Mouse (Mus musculus) embryonic facial prominence, embryonic 14.5 days (tissue): ENCODE data around the gene Sdk1. TPM values are rescaled to one million over a fixed set of nuclear protein-coding genes. Genes with fewer than 3 reads are reported as not detected.

ENCODE experiments used
- ATAC-seq: fragments of 200-750 bp; cut with Nextera tagmentation; 2 replicates; pipeline ENCODE4 v1.8.0; 2017; ENCODE audit warnings: low read depth, moderate number of reproducible peaks, moderate TSS enrichment
- DNase-seq: peaks from one replicate; pipeline ENCODE4 v3.0.0-alpha.2; 2015; ENCODE audit warnings: low spot score
- H3K27ac ChIP-seq: fragments of 300-500 bp; sonication (generic); replicated peaks from 2 replicates; pipeline ENCODE4 v1.5.1; 2014; ENCODE audit warnings: low read depth, mild to moderate bottlenecking, low read length, moderate library complexity
- H3K27me3 ChIP-seq: fragments of 300-500 bp; sonication (generic); replicated peaks from 2 replicates; pipeline ENCODE4 v1.6.1; 2014; ENCODE audit warnings: low read length; ENCODE audit not compliant: control insufficient read depth, insufficient read depth
- H3K36me3 ChIP-seq: fragments of 300-500 bp; sonication (generic); 2 replicates; pipeline ENCODE4 v1.6.1; 2014; ENCODE audit warnings: low read length, mixed read lengths; ENCODE audit not compliant: control insufficient read depth, insufficient read depth
- H3K4me1 ChIP-seq: fragments of 300-500 bp; sonication (generic); 2 replicates; pipeline ENCODE4 v1.6.1; 2014; ENCODE audit warnings: antibody characterized with exemption, low read length; ENCODE audit not compliant: control insufficient read depth, insufficient read depth
- H3K4me2 ChIP-seq: fragments of 300-500 bp; sonication (generic); 2 replicates; pipeline ENCODE4 v1.6.1; 2014; ENCODE audit warnings: low read depth, mild to moderate bottlenecking, low read length, moderate library complexity, mixed read lengths
- H3K4me3 ChIP-seq: fragments of 300-500 bp; sonication (generic); 2 replicates; pipeline ENCODE4 v1.5.1; 2014; ENCODE audit warnings: low read depth, mild to moderate bottlenecking, low read length
- H3K9ac ChIP-seq: fragments of 300-500 bp; sonication (generic); 2 replicates; pipeline ENCODE4 v1.6.1; 2014; ENCODE audit warnings: low read depth, mild to moderate bottlenecking, low read length, moderate library complexity, mixed read lengths
- H3K9me3 ChIP-seq: fragments of 300-500 bp; sonication (generic); 2 replicates; pipeline ENCODE4 v1.6.1; 2016; ENCODE audit warnings: low read length; ENCODE audit not compliant: control insufficient read depth
- WGBS: fragments of 180-500 bp; shearing (Covaris S2); extraction: QIAGEN DNeasy Blood & Tissue Kit; methylation state at CpG from one replicate; pipeline ENCODE4 v1.1.7; 2014; 5-methylcytosine and 5-hydroxymethylcytosine counted together
- polyA plus RNA-seq: library from polyadenylated mRNA; unstranded; fragments of >200 nt; fragmentation: Nextera tagmentation; extraction: Ambion mirVana; gene quantifications from 2 replicates; pipeline ENCODE4 v1.2.1, GENCODE M21; 2014

The Sdk1 gene
- polyA plus RNA-seq, 1 experiment from 2014 or later = 2.7 TPM

DNA sequence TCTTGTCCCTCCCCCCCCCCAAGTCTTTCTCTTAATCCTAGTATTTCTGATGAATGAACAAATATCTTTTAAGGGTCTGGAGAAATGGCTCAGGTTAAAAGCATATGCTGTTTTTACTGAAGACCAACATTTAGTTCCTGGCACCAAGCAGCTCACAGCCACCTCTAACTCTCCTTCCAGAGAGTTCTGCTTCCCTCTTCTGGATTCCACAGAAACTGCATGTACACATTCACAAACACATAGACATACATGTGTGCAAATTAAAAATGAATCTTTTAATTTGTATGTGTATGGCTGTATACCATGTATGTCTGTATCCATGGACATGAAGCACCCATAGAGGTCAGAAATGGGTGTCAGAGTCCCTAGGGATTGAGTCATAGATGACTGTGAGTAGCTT is 968.6 kb downstream of the Sdk1 start:
- Histone ChIP-seq H3K4me2 (no peak overlapping the region), H3K4me1 (no peaks in the 10 kb centered on the region), H3K27ac (no peak overlapping the region), H3K9ac (no peak overlapping the region), H3K27me3 (no peaks in the 10 kb centered on the region), H3K4me3 (no peak overlapping the region), H3K36me3 (no peaks in the 10 kb centered on the region), H3K9me3 (no peaks in the 10 kb centered on the region)
- no peak for ATAC-seq
- DNase-seq = no peak

DNA sequence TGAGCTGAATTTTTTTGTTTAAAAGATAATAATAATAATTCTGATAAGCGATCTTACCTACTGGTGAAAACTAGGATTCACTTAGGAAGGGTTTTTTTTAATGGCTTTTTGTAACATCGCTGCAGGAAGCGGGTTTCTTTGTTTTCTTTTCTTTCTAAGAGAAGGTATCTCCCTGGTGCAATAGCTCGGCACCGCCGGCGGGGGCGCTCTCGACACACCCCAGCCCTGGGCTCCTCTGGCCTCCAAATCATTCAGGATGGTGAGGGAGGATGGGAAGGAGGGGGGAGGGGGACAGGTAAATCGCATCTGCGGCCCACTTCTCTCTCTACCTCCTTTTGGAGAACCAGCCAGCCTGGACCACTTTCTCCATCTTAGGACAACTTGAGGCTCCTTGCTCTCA is 971.0 kb downstream of the Sdk1 start:
- Histone ChIP-seq H3K27ac (no peak overlapping the region), H3K4me2 (no peak overlapping the region), H3K4me1 (no peaks in the 10 kb centered on the region), H3K36me3 (no peaks in the 10 kb centered on the region), H3K9me3 (no peaks in the 10 kb centered on the region), H3K9ac (no peak overlapping the region), H3K27me3 (no peaks in the 10 kb centered on the region), H3K4me3 (no peak overlapping the region)
- DNase-seq (no peak), ATAC-seq (no peak)
- whole genome bisulfite sequencing = 65% methylated on average over 11 of the region's 11 CpGs

DNA sequence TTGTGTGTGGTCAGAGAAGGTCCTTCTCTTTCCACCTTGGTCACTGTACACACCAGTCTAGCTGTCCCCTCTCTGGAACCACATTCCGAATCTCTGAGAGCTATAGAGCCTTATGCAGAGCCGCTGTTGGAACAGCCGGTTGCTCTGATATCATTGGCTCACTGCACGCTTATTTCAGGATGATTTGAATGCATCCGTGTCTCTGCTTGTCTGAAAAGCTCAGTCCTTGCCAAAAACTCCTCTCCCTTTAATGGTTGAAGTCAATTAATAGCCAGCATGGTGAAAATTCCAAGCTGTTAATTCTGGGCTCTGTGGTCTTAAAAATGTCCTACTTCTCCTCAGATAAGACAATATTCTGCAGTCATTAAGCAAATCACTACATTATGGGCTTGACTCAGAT is 974.7 kb downstream of the Sdk1 start:
- H3K4me3 ChIP-seq = no peak overlapping the region
- ATAC-seq (no peak), DNase-seq (peak; percentile 17)
- H3K9me3 ChIP-seq = peaks cover 5% of the 10 kb centered on the region; the same call in 1 of the 2 replicates
- no peaks in the 10 kb centered on the region for H3K36me3 ChIP-seq
- no peaks in the 10 kb centered on the region for H3K27me3 ChIP-seq
- H3K4me2 ChIP-seq = no peak overlapping the region
- H3K27ac ChIP-seq = no peak overlapping the region
- 81% methylated on average over 5 of the region's 5 CpGs for WGBS
- H3K4me1 ChIP-seq = no peaks in the 10 kb centered on the region
- no peak overlapping the region for H3K9ac ChIP-seq

DNA sequence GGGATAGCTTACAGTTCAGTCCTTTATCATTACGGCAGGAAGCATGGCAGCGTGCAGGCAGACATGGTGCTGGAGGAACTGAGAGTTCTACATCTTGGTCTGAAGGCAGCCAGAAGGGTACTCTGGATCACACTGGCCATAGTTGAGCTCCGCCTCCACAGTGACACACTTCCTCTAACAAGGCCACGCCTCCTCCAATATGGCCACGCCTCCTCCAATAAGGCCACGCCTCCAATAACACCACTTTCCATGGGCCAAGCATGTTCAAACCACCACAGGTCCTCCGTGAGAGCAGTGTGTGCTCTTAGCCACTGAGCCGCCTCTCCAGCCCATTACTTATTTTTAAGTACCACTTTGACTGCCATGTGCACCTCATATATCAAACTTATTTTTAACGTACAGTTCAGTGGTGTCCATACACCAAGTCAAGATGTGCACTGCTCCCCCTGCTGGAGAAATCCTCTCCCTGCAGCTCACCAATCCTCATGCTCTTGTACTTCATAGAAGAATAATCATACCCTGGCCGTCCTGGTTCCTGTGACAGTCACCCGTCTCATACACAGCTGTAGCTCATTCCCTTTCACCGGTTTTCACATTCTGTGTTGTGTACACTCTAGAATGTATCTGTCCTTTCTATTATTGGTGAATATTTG is 979.7 kb downstream of the Sdk1 start:
- Histone ChIP-seq H3K9me3 (peaks cover 5% of the 10 kb centered on the region; the same call in 1 of the 2 replicates), H3K36me3 (no peaks in the 10 kb centered on the region), H3K27me3 (no peaks in the 10 kb centered on the region), H3K4me1 (no peaks in the 10 kb centered on the region), H3K27ac (no peak overlapping the region), H3K9ac (no peak overlapping the region), H3K4me3 (no peak overlapping the region), H3K4me2 (no peak overlapping the region)
- ATAC-seq (no peak), DNase-seq (no peak)
- 91% methylated on average over 12 of the region's 12 CpGs for WGBS

DNA sequence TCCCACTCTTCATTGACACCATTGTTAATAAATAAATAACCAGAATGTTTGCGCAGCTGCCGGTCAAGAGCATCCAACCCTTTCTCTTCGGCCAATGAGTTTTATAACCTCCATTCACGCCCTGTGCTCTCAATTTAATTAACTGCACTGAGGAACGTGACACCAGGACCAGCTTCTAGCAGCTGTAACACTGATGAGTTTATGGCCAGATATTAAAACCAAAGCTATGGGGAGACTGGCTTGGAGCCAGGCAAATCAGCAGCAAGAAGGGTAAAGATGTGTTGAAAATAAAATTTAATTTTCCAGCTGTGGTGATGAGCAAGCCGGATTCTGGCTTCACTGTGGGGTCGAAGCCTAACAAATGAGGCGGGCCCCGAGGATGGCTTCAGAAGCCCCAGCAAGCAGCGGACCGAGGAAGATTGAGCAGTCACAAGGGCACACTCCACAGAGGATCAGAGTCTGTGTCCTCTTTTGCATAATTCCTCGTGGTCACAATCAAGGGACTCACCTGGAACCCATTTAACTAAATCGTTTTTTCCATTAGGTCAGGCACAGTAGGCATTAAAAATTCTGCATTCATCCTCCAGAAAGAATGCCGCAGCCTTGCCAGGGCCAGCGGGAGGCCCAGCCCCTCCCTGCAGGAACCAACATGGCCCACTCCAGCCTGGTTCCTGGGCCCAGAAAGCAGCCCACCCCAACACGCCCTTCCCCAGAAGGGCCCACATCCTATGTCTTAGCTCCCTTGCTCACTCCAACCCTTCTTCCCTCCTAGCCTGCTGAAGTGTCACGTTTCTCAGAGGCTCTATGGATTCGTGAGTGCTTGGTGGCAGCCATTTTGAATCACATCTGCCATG is 987.9 kb downstream of the Sdk1 start:
- H3K9me3 ChIP-seq = no peaks in the 10 kb centered on the region
- no peaks in the 10 kb centered on the region for H3K4me1 ChIP-seq
- DNase-seq (peak; percentile 17), ATAC-seq (no peak)
- H3K27ac ChIP-seq = no peak overlapping the region
- no peaks in the 10 kb centered on the region for H3K27me3 ChIP-seq
- H3K4me3 ChIP-seq = no peak overlapping the region
- 61% methylated on average over 18 of the region's 18 CpGs for WGBS
- H3K4me2 ChIP-seq = no peak overlapping the region
- no peaks in the 10 kb centered on the region for H3K36me3 ChIP-seq
- H3K9ac ChIP-seq = no peak overlapping the region

DNA sequence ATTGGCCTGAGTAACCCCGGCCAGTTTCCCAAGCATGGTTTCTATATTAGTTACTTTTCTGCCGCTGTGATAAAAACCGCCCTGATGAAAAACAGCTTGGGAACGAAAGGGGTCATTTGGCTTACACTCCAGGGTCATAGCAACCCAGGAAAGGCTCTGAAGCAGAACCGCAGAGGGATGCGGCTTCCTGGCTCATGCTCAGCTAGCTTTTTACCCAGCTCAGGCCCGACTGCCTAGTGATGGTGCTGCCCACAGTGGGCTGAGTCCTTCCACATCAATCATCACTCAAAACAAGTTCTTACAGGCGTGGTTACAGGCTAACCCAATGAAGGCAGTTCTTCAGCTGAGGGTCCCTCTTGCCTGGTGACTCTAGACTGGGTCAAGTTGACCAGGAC is 988.5 kb downstream of the Sdk1 start:
- WGBS = 71% methylated on average over 8 of the region's 8 CpGs

DNA sequence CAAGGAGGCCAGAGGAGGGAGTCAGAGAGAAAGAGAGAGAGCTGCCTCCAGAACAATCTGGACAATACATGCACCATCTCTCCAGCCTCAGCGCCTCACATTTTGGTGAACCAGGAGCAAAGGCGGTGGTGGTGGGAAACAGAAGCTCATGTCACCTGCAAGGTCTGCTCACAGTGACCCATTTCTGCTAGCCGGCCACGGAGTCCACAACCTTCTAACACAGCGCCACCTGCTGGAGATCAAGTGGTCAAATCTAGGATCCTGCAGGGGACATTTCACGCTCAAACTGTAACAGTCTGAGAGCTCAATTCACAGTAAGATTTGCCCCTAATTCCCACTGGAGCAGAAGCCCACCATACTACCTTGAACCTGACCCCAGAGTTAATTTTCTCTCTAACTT is 999.0 kb downstream of the Sdk1 start:
- H3K9me3 ChIP-seq = peaks cover 6% of the 10 kb centered on the region; the same call in 1 of the 2 replicates
- H3K36me3 ChIP-seq = no peaks in the 10 kb centered on the region
- H3K4me3 ChIP-seq = no peak overlapping the region
- no peak overlapping the region for H3K9ac ChIP-seq
- H3K27me3 ChIP-seq = no peaks in the 10 kb centered on the region
- H3K27ac ChIP-seq = no peak overlapping the region
- ATAC-seq = no peak
- H3K4me1 ChIP-seq = no peaks in the 10 kb centered on the region
- no peak overlapping the region for H3K4me2 ChIP-seq
- 87% methylated on average over 6 of the region's 6 CpGs for WGBS
- no peak for DNase-seq

More for the DNA sequence above, 988.5 kb downstream of the Sdk1 start:
- no peaks in the 10 kb centered on the region for H3K36me3 ChIP-seq
- no peak overlapping the region for H3K9ac ChIP-seq
- no peaks in the 10 kb centered on the region for H3K27me3 ChIP-seq
- no peaks in the 10 kb centered on the region for H3K9me3 ChIP-seq
- H3K4me3 ChIP-seq = no peak overlapping the region
- DNase-seq = no peak
- ATAC-seq = no peak
- H3K27ac ChIP-seq = no peak overlapping the region
- H3K4me2 ChIP-seq = no peak overlapping the region
- no peaks in the 10 kb centered on the region for H3K4me1 ChIP-seq

DNA sequence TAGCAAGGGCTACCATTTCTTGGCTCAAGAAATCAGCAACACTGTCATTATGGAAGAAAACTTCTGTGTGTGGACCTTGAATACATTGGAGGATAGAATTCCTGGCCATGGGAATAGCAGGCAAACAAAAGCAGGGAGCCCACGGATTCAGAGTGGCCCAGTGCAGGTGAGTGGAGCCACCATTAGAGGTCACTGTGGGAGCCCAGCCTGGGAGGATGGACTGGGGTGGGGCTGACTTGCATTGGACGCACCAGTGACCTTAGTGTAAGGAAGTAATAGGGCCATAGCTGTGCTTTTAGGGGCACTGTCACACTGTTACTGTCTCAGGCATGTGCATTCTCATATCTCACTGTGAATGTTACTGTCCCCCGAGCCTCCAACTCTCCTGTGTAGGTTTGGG is 1001.3 kb downstream of the Sdk1 start:
- Histone ChIP-seq H3K4me2 (no peak overlapping the region), H3K27ac (no peak overlapping the region), H3K27me3 (no peaks in the 10 kb centered on the region), H3K4me3 (no peak overlapping the region), H3K4me1 (no peaks in the 10 kb centered on the region), H3K9me3 (peaks cover 15% of the 10 kb centered on the region), H3K9ac (no peak overlapping the region), H3K36me3 (no peaks in the 10 kb centered on the region)
- ATAC-seq = no peak
- WGBS = 48% methylated on average over 3 of the region's 3 CpGs
- no peak for DNase-seq

DNA sequence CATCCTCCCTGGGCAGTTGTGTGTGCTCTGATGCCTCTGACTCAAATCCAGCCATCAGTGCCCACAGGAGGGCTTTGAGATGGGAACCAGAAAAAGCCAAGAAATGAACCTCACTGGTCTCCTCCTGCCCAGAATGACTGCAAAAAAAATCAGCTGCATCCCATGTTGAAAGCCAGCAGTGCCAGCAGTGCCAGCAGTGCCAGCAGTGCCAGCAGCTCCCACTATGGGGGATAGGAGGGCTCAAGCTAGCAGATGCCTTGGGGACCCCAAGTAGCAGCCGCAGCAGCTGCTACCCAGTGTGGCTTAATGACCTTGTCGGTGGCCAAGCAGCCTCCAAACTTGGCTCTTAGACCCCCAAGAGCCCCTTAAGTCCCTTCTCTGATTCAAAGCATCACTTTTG is 1001.8 kb downstream of the Sdk1 start:
- 92% methylated on average over 2 of the region's 2 CpGs for WGBS
- ATAC-seq (no peak), DNase-seq (no peak)
- Histone ChIP-seq H3K4me1 (no peaks in the 10 kb centered on the region), H3K4me3 (no peak overlapping the region), H3K27me3 (no peaks in the 10 kb centered on the region), H3K36me3 (no peaks in the 10 kb centered on the region), H3K27ac (no peak overlapping the region), H3K9ac (no peak overlapping the region), H3K9me3 (peaks cover 19% of the 10 kb centered on the region), H3K4me2 (no peak overlapping the region)
